ENCODE assay signal across 17 mouse cellular contexts in genomic region chr6:28486471-28486870, GRCm38 (mm10). TPM values are rescaled to one million over a fixed set of nuclear protein-coding genes. Genes with fewer than 3 reads are reported as not detected.
DNase-seq lines count a peak whose midpoint lies in the region; ATAC-seq and TF ChIP-seq lines count a peak whose summit lies in the region.
"Had no signal": no experiment of that assay in that cellular context is flagged by ENCODE, and none has a peak within 500 bp of the region (broad histone marks: within the 10 kb centered on the region; RNA-seq: fewer than 3 reads in every experiment).

No protein-coding gene starts in this region.

- no peak overlapping the region for H3K4me3 ChIP-seq in heart, embryonic 12.5 days
- no peak overlapping the region for H3K4me3 ChIP-seq in heart, embryonic 11.5 days (ENCODE audit: low read depth, low read length)
- no peak overlapping the region for H3K4me3 ChIP-seq in layer of hippocampus, adult 2 months
- H3K4me3 ChIP-seq: forebrain, embryonic 13.5 days had no signal

- H3K9ac ChIP-seq in heart, embryonic 12.5 days = no peak overlapping the region
- H3K9ac ChIP-seq in heart, embryonic 11.5 days (ENCODE audit: low read depth, low read length) = no peak overlapping the region
- H3K9ac ChIP-seq: forebrain, embryonic 13.5 days had no signal

- no peak for TF ChIP-seq CTCF in layer of hippocampus, adult 2 months (conservative IDR thresholded peaks at IDR 0.05)

- peak; percentile 46 for DNase-seq in 3T3-L1 (ENCODE audit: low read depth, low spot score)
- peak; percentile 52 for DNase-seq in NIH3T3 (ENCODE audit: low read depth)
- peak; percentile 23 to 68 for DNase-seq in layer of hippocampus, adult 2 months (ENCODE audit: low spot score in 2 of 2)
- no peak for DNase-seq in cerebellum, adult 9-11 months
- DNase-seq in adrenal gland, adult 8-10 months = no peak
- no peak for DNase-seq in right cerebral cortex, postnatal 10 days (ENCODE audit: low spot score in 2 of 2)
- DNase-seq: cerebellum, adult 9-10 months; kidney, postnatal 25 days; thymus, adult 2 months had no signal

- H3K4me1 ChIP-seq in heart, embryonic 12.5 days (replicated peaks) = peaks cover 54% of the 10 kb centered on the region
- H3K4me1 ChIP-seq in heart, embryonic 11.5 days (ENCODE audit: control insufficient read depth, insufficient read depth, low read length) = peaks cover 38% of the 10 kb centered on the region

- no peaks in the 10 kb centered on the region for H3K27me3 ChIP-seq in heart, embryonic 12.5 days (replicated peaks)
- no peaks in the 10 kb centered on the region for H3K27me3 ChIP-seq in heart, embryonic 11.5 days (ENCODE audit: control insufficient read depth, insufficient read depth, low read length)
- H3K27me3 ChIP-seq: forebrain, embryonic 13.5 days had no signal

- no peak overlapping the region for H3K4me2 ChIP-seq in heart, embryonic 12.5 days
- no peak overlapping the region for H3K4me2 ChIP-seq in heart, embryonic 11.5 days
- H3K4me2 ChIP-seq: forebrain, embryonic 13.5 days had no signal

- H3K27ac ChIP-seq in heart, embryonic 12.5 days (ENCODE audit: poor library complexity, severe bottlenecking) = 0 out of 2 replicates have a peak overlapping the region, but pooled peaks have one; percentile 46
- no peak overlapping the region for H3K27ac ChIP-seq in heart, embryonic 11.5 days (ENCODE audit: low read depth, low read length)
- H3K27ac ChIP-seq in layer of hippocampus, adult 2 months = peak overlapping the region; percentile 68; the same call in 1 of the 2 replicates
- H3K27ac ChIP-seq: forebrain, embryonic 13.5 days had no signal

- H3K36me3 ChIP-seq in heart, embryonic 12.5 days = peaks cover 15% of the 10 kb centered on the region
- H3K36me3 ChIP-seq in heart, embryonic 11.5 days (ENCODE audit: control insufficient read depth, insufficient read depth, low read length) = no peaks in the 10 kb centered on the region

- no peaks in the 10 kb centered on the region for H3K9me3 ChIP-seq in heart, embryonic 12.5 days (replicated peaks)
- H3K9me3 ChIP-seq in heart, embryonic 11.5 days (replicated peaks; ENCODE audit: control insufficient read depth, low read length) = no peaks in the 10 kb centered on the region
- H3K9me3 ChIP-seq: forebrain, embryonic 13.5 days had no signal

- no peak for ATAC-seq in heart, embryonic 12.5 days (ENCODE audit: insufficient number of reproducible peaks, low FRiP score)
- ATAC-seq in heart, embryonic 11.5 days (replicated peaks; ENCODE audit: insufficient number of reproducible peaks, low FRiP score, low TSS enrichment) = no peak
- ATAC-seq: forebrain, embryonic 13.5 days; hindbrain, embryonic 16.5 days had no signal

- 71% methylated on average over 2 of the region's 2 CpGs for WGBS in heart, embryonic 12.5 days
- WGBS in heart, embryonic 11.5 days (ENCODE audit: insufficient replicate concordance) = 77% methylated on average over 2 of the region's 2 CpGs

RNA-seq across cellular contexts. Expression of gene Snd1, which starts 11.5 kb away (rescaled TPM):
- 95.2 and 98.3 TPM in 2 replicates for polyA plus RNA-seq in heart, embryonic 12.5 days (2016; fragmentation: Nextera tagmentation; extraction: Ambion mirVana)
- 87.9 and 91.1 TPM in 2 replicates for polyA plus RNA-seq in heart, embryonic 11.5 days (2014; fragmentation: Nextera tagmentation; extraction: Ambion mirVana)
- total RNA-seq in layer of hippocampus, adult 2 months (2021) = 100 to 1,000 TPM; 110 to 112 TPM
- total RNA-seq in adrenal gland, adult 8-10 months (2022) = 100 to 1,000 TPM; 152 to 181 (median 176) TPM

RNA-seq across cellular contexts. Expression of gene Pax4, which starts 37.3 kb away (rescaled TPM):
- not detected in 2 replicates for polyA plus RNA-seq in heart, embryonic 12.5 days (2016; fragmentation: Nextera tagmentation; extraction: Ambion mirVana)
- not detected in 2 replicates for polyA plus RNA-seq in heart, embryonic 11.5 days (2014; fragmentation: Nextera tagmentation; extraction: Ambion mirVana)
- not detected for total RNA-seq in layer of hippocampus, adult 2 months (2021)
- not detected for total RNA-seq in adrenal gland, adult 8-10 months (2022)
- total RNA-seq: gastrocnemius, postnatal 4 days; left cerebral cortex, postnatal 36 days; megakaryocyte progenitor cell, adult 5-6 weeks had no signal
- polyA plus RNA-seq: forebrain, embryonic 13.5 days; hindbrain, embryonic 16.5 days; liver, embryonic 16.5 days; thymus, adult 2 months had no signal

RNA-seq across cellular contexts. Expression of gene Gcc1, which starts 58.3 kb away (rescaled TPM):
- polyA plus RNA-seq in heart, embryonic 12.5 days (2016; fragmentation: Nextera tagmentation; extraction: Ambion mirVana) = 8.5 and 10.1 TPM in 2 replicates
- 4.0 and 4.4 TPM in 2 replicates for polyA plus RNA-seq in heart, embryonic 11.5 days (2014; fragmentation: Nextera tagmentation; extraction: Ambion mirVana)
- 10 to 100 TPM; 17.9 to 23.0 TPM for total RNA-seq in layer of hippocampus, adult 2 months (2021)
- total RNA-seq in adrenal gland, adult 8-10 months (2022) = 10 to 100 TPM; 17.4 to 20.6 (median 18.6) TPM

RNA-seq across cellular contexts. Expression of gene Fscn3, which starts 58.9 kb away (rescaled TPM):
- not detected in 2 replicates for polyA plus RNA-seq in heart, embryonic 12.5 days (2016; fragmentation: Nextera tagmentation; extraction: Ambion mirVana)
- polyA plus RNA-seq in heart, embryonic 11.5 days (2014; fragmentation: Nextera tagmentation; extraction: Ambion mirVana) = not detected in 2 replicates
- not detected for total RNA-seq in layer of hippocampus, adult 2 months (2021)
- under 1 TPM in 1 of 4 experiments, not detected in 3; 0.16 TPM for total RNA-seq in adrenal gland, adult 8-10 months (2022)
- total RNA-seq: left cerebral cortex, postnatal 36 days; megakaryocyte progenitor cell, adult 5-6 weeks had no signal
- polyA plus RNA-seq: forebrain, embryonic 13.5 days; hindbrain, embryonic 16.5 days had no signal

Comparison
In these comparisons a context has a peak if more than half of its experiments do, and no peak if none do; other contexts are left out.
1. DNase-seq: peak in 3T3-L1 (single experiment), NIH3T3 (single experiment) and layer of hippocampus, adult 2 months (2 of 2); none in cerebellum, adult 9-11 months (single experiment), adrenal gland, adult 8-10 months (single experiment) and right cerebral cortex, postnatal 10 days (0 of 2).